Mouse (Mus musculus): ENCODE data around the gene Wt1. TPM values are rescaled to one million over a fixed set of nuclear protein-coding genes. Genes with fewer than 3 reads are reported as not detected.

Wt1 gene
- polyA plus RNA-seq, 1 experiment from 2014 or later, result 3.1 TPM

DNA sequence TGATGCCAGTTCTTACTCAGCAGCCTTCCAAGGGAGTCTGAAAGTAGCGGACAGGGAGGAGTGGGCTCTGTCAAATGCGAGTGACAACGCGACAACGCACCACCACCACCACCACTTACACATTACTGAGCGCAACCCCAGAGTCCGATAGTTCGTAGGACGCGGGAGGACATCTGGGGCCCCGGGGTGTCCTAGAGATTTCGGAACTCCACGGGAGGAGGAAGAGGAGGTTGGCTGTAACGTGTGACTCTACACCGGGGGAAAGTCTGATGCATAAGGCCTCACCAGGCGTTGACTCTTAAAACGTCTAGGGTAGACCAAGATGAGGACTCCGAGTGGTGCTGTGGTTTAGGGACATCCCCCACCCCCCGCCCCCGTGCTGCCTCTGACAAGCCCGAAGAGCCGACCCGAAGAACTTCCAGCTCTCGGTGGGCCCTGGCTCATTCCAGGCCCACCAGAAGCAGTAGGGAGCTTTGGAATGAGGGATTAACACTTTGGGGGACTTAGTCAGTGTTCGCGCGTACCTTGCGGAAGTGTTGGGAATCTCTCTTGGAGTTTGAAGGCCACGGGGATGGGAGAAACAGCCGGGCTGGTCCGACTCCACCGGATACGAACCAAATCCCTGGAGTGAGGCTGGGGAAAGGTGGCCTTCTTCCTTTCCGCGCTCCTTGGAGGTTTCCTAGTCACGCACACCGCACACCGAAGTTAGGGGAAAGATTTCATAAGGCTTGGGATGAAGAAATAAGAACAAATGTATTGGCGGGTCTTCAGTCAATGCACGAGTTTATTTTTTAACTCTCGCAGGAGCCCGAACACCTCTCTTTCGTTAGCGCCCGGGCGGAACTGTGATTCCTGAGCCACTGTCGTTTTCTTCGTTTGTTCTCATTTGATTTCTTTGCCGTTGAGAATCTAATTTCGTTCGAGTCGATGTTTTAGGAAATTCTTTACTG, 1.5 kb downstream of the Wt1 start:
- H3K27me3 ChIP-seq (replicated peaks), result peaks cover 99% of the 10 kb centered on the region
- 1% methylated on average over 52 of the region's 52 CpGs for WGBS
- no peak overlapping the region for H3K27ac ChIP-seq
- peaks cover 25% of the 10 kb centered on the region for H3K4me1 ChIP-seq
- H3K36me3 ChIP-seq, result no peaks in the 10 kb centered on the region
- H3K9ac ChIP-seq, result no peak overlapping the region
- H3K9me3 ChIP-seq, result no peaks in the 10 kb centered on the region
- no peak for ATAC-seq (ENCODE audit: low FRiP score, low read depth)
- H3K4me3 ChIP-seq, result peak overlapping the region; percentile 23
- peak overlapping the region; percentile 53 for H3K4me2 ChIP-seq (replicated peaks)

DNA sequence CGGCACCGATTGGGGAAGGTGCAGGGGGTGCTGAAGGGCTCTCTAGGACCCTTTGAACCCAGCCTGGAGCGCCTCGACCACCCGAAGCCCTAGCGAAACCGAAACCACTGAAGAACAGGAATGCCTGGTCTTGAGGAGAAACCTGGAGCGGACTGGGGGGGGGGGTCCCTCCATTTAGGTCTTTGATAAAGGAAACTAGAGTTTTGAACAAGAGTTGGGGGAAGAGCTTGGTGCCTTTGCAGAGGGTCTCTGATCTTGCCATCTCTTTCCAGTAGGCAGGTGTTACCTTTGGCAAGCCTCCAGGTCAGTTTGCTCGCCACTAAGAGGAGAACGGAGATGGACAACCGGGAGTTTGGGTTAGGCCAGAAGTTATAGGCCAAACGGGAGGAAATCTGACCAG, 2.2 kb downstream of the Wt1 start:
- H3K4me3 ChIP-seq, result no peak overlapping the region
- no peak overlapping the region for H3K27ac ChIP-seq
- ATAC-seq (ENCODE audit: low FRiP score, low read depth), result no peak
- no peak overlapping the region for H3K4me2 ChIP-seq (replicated peaks)
- no peaks in the 10 kb centered on the region for H3K36me3 ChIP-seq
- 1% methylated on average over 12 of the region's 12 CpGs for WGBS
- peaks cover 22% of the 10 kb centered on the region for H3K4me1 ChIP-seq
- H3K27me3 ChIP-seq (replicated peaks), result peaks cover 100% of the 10 kb centered on the region
- no peaks in the 10 kb centered on the region for H3K9me3 ChIP-seq
- H3K9ac ChIP-seq, result no peak overlapping the region

DNA sequence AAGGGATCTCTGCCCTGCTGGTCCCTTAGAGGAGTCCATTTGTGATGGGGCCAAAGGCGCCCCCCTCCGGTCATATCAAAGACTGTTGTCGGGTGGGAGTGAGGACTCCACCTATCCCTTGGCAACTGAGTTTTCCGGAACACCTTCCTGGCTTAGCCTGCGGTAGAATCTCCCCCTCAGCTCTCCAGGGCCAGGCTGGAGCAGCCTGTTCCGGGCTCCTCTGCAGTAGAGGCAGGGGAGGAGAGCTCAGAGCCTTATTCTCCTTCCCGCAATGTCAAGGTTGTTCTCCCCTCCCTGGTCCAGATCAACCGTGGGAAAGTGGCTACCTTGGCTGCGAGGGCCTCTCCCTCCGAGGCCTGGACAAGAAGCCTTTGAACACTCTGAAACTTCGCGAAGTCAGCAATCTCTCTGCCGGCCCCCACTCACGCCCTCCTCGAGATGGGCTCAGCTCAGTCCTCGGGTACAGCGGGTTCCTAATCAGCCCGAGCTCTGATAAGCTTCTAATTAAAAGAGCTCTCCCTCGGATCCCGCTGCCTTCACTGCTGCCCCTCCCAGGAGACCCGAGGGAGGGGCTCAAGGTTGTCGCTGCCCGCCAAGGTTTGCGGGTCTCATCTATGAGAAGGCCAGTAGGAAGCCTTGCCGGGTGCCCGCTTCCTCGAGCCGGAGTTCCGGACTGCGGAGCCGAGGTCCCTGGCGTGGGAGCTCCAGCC, 4.2 kb downstream of the Wt1 start:
- 0 out of 2 replicates have a peak overlapping the region, but pooled peaks have one; percentile 3 for H3K4me3 ChIP-seq
- H3K4me2 ChIP-seq (replicated peaks), result peak overlapping the region; percentile 25; the same call in 1 of the 2 replicates
- peaks cover 19% of the 10 kb centered on the region for H3K4me1 ChIP-seq
- WGBS, result under 1% methylated on average over 32 of the region's 32 CpGs
- H3K27me3 ChIP-seq (replicated peaks), result peaks cover 98% of the 10 kb centered on the region
- no peak overlapping the region for H3K9ac ChIP-seq
- H3K27ac ChIP-seq, result no peak overlapping the region
- ATAC-seq (ENCODE audit: low FRiP score, low read depth), result no peak
- no peaks in the 10 kb centered on the region for H3K36me3 ChIP-seq
- no peaks in the 10 kb centered on the region for H3K9me3 ChIP-seq

DNA sequence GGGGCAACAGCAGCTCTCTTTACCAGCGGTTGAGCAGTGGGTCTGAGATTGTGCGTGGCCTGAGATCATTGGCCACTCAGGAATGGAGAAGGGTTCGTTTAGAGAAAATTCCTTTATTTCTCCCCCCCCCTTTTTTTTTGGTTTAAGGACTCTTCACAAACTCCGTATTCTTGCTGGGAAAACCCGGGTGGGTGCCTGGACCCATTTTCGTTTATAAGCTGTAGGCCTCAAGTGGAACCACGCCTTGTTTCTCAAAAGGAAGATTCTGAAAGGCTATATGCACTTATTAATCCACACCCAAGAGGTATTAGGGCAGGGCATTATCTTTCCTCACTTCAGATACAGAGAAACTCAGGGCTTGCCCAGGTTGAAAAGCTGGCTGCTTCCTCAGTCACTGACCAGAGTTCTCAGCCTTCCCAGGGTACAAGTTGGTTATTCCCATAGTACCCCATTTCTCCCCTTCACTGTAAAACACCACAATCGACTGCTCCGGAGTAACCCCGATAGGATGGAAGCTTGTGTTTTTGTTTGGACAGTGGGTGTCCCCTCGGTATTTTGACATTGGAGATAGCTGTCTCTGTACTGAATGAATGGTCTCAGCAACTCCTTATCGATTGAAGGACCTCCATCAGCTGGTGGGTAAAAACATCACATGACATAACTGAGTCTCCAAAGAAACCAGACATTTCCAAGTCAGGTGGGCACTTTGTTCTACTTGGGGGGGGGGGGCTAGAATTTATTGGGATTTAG, 4.9 kb downstream of the Wt1 start:
- H3K9ac ChIP-seq, result no peak overlapping the region
- H3K4me1 ChIP-seq, result peaks cover 18% of the 10 kb centered on the region
- H3K27me3 ChIP-seq (replicated peaks), result peaks cover 98% of the 10 kb centered on the region
- no peaks in the 10 kb centered on the region for H3K9me3 ChIP-seq
- no peak overlapping the region for H3K27ac ChIP-seq
- 2% methylated on average over 12 of the region's 12 CpGs for WGBS
- ATAC-seq (ENCODE audit: low FRiP score, low read depth), result no peak
- no peak overlapping the region for H3K4me3 ChIP-seq
- H3K36me3 ChIP-seq, result no peaks in the 10 kb centered on the region
- peak overlapping the region; percentile 25; the same call in 1 of the 2 replicates for H3K4me2 ChIP-seq (replicated peaks)

DNA sequence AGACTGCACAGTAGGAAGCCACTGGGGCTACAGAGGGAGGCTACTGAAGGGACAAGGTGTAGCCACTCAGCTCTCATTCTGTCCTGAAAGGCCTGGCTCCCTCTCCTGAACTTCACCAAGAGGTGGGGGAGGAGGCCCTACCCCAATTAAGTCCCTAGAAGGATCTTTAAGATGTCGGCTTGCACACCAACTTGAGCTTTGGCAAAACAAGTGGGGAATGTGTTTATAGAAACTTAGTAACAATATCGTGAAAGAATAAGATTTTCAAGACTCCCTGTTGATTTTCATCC, 5.4 kb downstream of the Wt1 start:
- Histone ChIP-seq H3K36me3 (no peaks in the 10 kb centered on the region), H3K4me3 (no peak overlapping the region), H3K4me2 (replicated peaks) (no peak overlapping the region), H3K9ac (no peak overlapping the region), H3K9me3 (no peaks in the 10 kb centered on the region), H3K4me1 (peaks cover 12% of the 10 kb centered on the region), H3K27ac (no peak overlapping the region), H3K27me3 (replicated peaks) (peaks cover 98% of the 10 kb centered on the region)
- 0% methylated on average over 2 of the region's 2 CpGs for WGBS
- no peak for ATAC-seq (ENCODE audit: low FRiP score, low read depth)

DNA sequence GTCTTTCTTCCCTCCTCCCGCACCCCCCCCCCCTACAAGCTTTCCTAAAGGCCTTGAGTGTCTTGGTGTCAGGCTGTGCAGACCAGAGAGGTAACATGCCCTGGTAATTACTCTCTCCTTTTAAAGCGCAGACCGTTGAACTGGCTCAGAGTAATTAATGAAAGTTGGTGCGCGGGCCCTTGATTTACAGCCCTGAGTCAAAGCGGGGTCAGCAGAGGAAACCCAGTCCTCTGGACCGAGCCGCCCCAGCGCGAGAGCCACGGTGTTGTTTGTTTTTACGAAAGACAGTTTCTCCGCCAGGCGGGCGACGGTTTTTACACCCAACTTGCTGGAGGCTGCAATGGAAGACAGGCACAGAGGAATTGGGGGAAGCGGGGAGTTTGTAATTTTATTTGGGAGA, 6.0 kb downstream of the Wt1 start:
- WGBS, result 2% methylated on average over 17 of the region's 17 CpGs
- Histone ChIP-seq H3K4me2 (replicated peaks) (0 out of 2 replicates have a peak overlapping the region, but pooled peaks have one; percentile 5), H3K4me3 (no peak overlapping the region), H3K9me3 (no peaks in the 10 kb centered on the region), H3K9ac (no peak overlapping the region), H3K27ac (no peak overlapping the region), H3K36me3 (no peaks in the 10 kb centered on the region), H3K27me3 (replicated peaks) (peaks cover 98% of the 10 kb centered on the region), H3K4me1 (peaks cover 7% of the 10 kb centered on the region)
- ATAC-seq (ENCODE audit: low FRiP score, low read depth), result no peak

DNA sequence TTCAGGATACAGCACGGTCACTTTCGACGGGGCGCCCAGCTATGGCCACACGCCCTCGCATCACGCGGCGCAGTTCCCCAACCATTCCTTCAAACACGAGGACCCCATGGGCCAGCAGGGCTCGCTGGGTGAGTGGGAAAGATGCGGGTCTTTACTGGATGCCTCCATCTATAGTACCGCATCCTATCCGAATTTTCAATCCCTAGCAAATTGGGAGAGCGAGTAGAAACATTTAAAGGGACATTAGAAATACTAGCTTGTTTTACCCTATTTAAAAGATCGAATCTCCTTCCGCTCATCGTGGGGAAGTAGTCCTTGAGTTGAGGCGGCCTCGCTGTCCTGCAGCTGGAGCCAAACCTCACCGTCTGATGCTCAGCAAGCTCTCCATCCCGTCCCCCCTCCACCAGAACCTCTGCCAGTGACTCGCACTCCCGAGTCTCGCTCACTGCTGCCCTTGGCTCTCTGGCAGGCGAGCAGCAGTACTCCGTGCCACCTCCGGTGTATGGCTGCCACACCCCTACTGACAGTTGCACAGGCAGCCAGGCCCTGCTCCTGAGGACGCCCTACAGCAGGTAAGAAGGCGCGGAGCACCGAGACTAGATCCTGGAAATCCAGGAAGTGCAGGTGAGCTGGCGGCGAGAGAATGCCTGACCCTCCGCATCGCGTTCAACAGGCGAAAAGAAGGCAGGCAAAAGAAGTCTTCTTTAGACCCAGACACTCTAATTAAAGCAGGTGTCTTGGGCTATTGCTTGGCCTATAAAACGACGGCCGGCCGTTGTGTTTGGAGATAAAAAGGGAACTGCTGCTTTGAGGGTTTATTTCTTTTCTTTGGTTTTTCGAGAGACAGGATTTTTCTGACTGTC, 6.8 kb downstream of the Wt1 start:
- Histone ChIP-seq H3K4me2 (replicated peaks) (no peak overlapping the region), H3K9me3 (no peaks in the 10 kb centered on the region), H3K27ac (no peak overlapping the region), H3K9ac (no peak overlapping the region), H3K4me3 (no peak overlapping the region), H3K36me3 (no peaks in the 10 kb centered on the region), H3K4me1 (peaks cover 4% of the 10 kb centered on the region; the same call in 1 of the 2 replicates), H3K27me3 (replicated peaks) (peaks cover 96% of the 10 kb centered on the region)
- WGBS, result 1% methylated on average over 43 of the region's 43 CpGs
- no peak for ATAC-seq (ENCODE audit: low FRiP score, low read depth)

DNA sequence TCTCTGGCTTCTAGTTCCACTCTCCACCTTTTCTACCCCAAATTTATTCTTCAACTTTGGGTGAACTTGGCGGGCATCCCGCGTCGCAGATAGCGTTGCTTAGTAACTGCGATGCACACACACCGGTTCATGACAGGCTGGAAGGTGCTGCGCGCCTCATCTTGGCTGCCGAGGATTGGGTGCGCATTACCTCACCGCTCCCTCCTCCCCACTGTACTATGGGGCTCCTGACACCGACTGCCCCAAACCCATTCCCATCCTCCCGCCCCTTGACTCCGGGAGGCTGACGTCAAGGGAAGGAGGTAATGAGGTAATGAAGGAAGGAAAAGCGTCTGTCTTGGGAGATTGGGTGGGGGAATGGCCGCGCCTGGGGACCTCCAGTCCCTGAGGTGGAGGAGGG, 8.0 kb downstream of the Wt1 start:
- H3K27me3 ChIP-seq (replicated peaks), result peaks cover 95% of the 10 kb centered on the region
- no peak overlapping the region for H3K4me2 ChIP-seq (replicated peaks)
- H3K9ac ChIP-seq, result no peak overlapping the region
- ATAC-seq (ENCODE audit: low FRiP score, low read depth), result no peak
- no peaks in the 10 kb centered on the region for H3K36me3 ChIP-seq
- no peak overlapping the region for H3K4me3 ChIP-seq
- under 1% methylated on average over 19 of the region's 19 CpGs for WGBS
- H3K27ac ChIP-seq, result no peak overlapping the region
- peaks cover 4% of the 10 kb centered on the region; the same call in 1 of the 2 replicates for H3K4me1 ChIP-seq
- H3K9me3 ChIP-seq, result no peaks in the 10 kb centered on the region

DNA sequence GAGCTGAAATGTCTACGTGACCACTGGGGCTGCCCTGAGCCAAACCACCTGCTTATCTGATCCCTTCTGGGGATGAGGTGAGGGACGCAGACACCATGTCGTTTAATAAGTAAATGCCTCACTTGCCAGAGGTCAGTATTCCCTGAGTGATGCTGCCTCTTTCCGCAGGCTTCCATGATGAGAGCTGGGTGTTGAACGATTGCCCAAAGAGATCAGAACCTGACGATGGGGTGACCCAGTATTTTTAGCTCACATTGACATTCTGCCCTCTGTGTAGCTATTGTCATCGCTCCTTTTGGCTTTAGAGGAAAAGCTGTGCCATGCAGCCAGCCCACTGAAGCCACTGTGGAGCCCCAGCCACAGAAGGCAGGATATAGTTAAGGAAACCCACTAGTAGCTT, 13.1 kb downstream of the Wt1 start:
- 85% methylated on average over 7 of the region's 7 CpGs for WGBS
- ATAC-seq (ENCODE audit: low FRiP score, low read depth), result no peak
- Histone ChIP-seq H3K4me2 (replicated peaks) (no peak overlapping the region), H3K4me3 (no peak overlapping the region), H3K36me3 (no peaks in the 10 kb centered on the region), H3K9me3 (no peaks in the 10 kb centered on the region), H3K9ac (no peak overlapping the region), H3K27me3 (replicated peaks) (peaks cover 55% of the 10 kb centered on the region), H3K27ac (no peak overlapping the region), H3K4me1 (no peaks in the 10 kb centered on the region)

DNA sequence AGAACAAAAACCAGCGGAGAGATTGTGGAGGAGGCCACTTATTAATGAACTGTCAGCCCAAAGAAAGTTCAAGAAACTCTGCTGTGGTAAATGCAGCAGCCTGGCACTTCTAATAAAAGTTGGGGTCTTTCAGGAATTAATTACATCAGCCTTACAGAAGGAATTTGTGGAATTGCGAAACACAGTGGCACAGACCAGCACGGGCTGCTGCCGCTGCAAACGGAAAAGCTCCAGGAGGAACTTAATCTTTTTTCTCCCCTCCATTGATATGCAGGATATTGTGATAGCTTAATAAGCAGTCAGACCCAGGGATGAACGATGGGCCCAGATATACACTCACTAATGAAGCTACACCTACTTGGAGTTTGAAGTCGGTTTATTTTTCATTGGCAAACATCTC, 15.0 kb downstream of the Wt1 start:
- ATAC-seq (ENCODE audit: low FRiP score, low read depth), result no peak
- H3K4me3 ChIP-seq, result no peak overlapping the region
- no peaks in the 10 kb centered on the region for H3K4me1 ChIP-seq
- peaks cover 36% of the 10 kb centered on the region for H3K27me3 ChIP-seq (replicated peaks)
- 68% methylated on average over 7 of the region's 7 CpGs for WGBS
- no peak overlapping the region for H3K9ac ChIP-seq
- H3K4me2 ChIP-seq (replicated peaks), result no peak overlapping the region
- H3K9me3 ChIP-seq, result no peaks in the 10 kb centered on the region
- H3K36me3 ChIP-seq, result no peaks in the 10 kb centered on the region
- no peak overlapping the region for H3K27ac ChIP-seq

DNA sequence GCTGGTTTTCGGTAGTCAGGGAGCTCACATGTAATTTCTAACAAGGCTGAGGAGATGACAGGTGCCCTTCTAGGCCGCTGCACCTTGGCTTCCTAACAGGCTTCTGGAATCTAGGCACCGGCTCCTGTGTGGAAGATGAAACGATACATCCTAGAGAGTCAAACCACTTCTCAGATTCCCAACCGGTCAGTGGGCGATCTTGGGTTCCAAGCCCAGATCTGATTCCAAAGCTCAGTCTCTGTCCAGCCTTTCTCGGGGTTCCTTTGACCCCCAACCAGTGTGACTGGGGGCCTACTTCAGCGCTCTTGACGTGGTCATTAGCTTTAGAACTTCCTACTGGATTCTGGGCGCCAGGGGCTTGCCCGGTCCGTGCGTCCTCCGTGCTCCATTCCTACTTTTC, 17.4 kb downstream of the Wt1 start:
- Histone ChIP-seq H3K9me3 (no peaks in the 10 kb centered on the region), H3K4me3 (no peak overlapping the region), H3K4me2 (replicated peaks) (no peak overlapping the region), H3K4me1 (no peaks in the 10 kb centered on the region), H3K27ac (no peak overlapping the region), H3K36me3 (no peaks in the 10 kb centered on the region), H3K9ac (no peak overlapping the region), H3K27me3 (replicated peaks) (peaks cover 15% of the 10 kb centered on the region)
- ATAC-seq (ENCODE audit: low FRiP score, low read depth), result no peak
- 92% methylated on average over 14 of the region's 14 CpGs for WGBS
